Mouse (Mus musculus): ENCODE measurements around the gene Hoxc9.

GRCm38 (mm10) chr15:102939256-102940155 is 36.7 kb upstream of the Hoxc9 start:
- TF ChIP-seq CTCF (IDR thresholded peaks at IDR 0.05; ENCODE audit: insufficient read depth, low read length), result no peak
- no peak for TF ChIP-seq POLR2A (IDR thresholded peaks at IDR 0.05; ENCODE audit: borderline replicate concordance, extremely low read depth, low read depth, low read length)
